Comparison of ENCODE assay signal across 20 mouse cellular contexts in the genomic region with DNA sequence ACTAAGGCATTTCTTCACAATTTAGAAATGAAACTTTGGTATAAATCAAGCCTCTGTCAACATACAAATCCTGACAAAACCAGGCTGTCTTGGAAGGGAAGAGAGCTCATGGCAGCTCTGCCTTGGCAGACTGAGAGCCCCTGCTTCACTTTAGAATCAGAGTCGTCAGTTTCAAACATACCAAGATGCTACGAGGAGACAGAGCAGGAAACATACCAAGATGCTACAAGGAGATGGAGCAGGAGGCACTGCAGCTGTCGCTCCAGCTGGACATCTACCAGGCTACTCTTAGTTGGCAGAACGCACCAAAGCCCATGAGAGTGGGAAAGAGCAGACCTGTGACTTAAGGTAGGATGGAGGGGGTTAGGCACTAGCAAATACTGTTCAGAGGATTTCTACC.
"Had no signal": no experiment of that assay in that cellular context is flagged by ENCODE, and none has a peak within 500 bp of the region (broad histone marks: within the 10 kb centered on the region; RNA-seq: fewer than 3 reads in every experiment).

No protein-coding gene starts in this region.

- DNase-seq: kidney, adult 11 months; kidney, adult 8-10 months; kidney, postnatal 10 days; kidney, postnatal 4 days; left cerebral cortex, postnatal 4 days; liver, postnatal 0 days; lung, embryonic 14.5 days; right cerebral cortex, adult 18-20 months; right cerebral cortex, postnatal 25 days had no signal

- H3K27me3 ChIP-seq: kidney, embryonic 15.5 days; limb, embryonic 12.5 days; limb, embryonic 15.5 days; midbrain, embryonic 13.5 days; neural tube, embryonic 12.5 days; neural tube, embryonic 15.5 days had no signal

- H3K4me1 ChIP-seq: limb, embryonic 12.5 days; limb, embryonic 15.5 days; midbrain, embryonic 13.5 days; neural tube, embryonic 12.5 days; neural tube, embryonic 15.5 days had no signal

- H3K36me3 ChIP-seq: kidney, embryonic 15.5 days; limb, embryonic 12.5 days; limb, embryonic 15.5 days; midbrain, embryonic 13.5 days; neural tube, embryonic 12.5 days; neural tube, embryonic 15.5 days had no signal

- H3K9me3 ChIP-seq: kidney, embryonic 15.5 days; limb, embryonic 12.5 days; limb, embryonic 15.5 days; midbrain, embryonic 13.5 days; neural tube, embryonic 12.5 days; neural tube, embryonic 15.5 days had no signal

- ATAC-seq: liver, postnatal 0 days; midbrain, embryonic 13.5 days; midbrain, embryonic 16.5 days had no signal

- H3K27ac ChIP-seq: kidney, embryonic 15.5 days; limb, embryonic 12.5 days; limb, embryonic 15.5 days; liver, embryonic 14.5 days; macrophage; midbrain, embryonic 13.5 days; neural tube, embryonic 12.5 days; neural tube, embryonic 15.5 days; stomach, postnatal 0 days had no signal

- H3K4me2 ChIP-seq: kidney, embryonic 15.5 days; limb, embryonic 12.5 days; limb, embryonic 15.5 days; liver, embryonic 11.5 days; lung, embryonic 14.5 days; midbrain, embryonic 13.5 days; neural tube, embryonic 12.5 days; neural tube, embryonic 15.5 days had no signal

- H3K4me3 ChIP-seq: kidney, embryonic 15.5 days; limb, embryonic 12.5 days; limb, embryonic 15.5 days; midbrain, embryonic 13.5 days; neural tube, embryonic 12.5 days; neural tube, embryonic 15.5 days had no signal

- H3K9ac ChIP-seq: kidney, embryonic 15.5 days; limb, embryonic 12.5 days; limb, embryonic 15.5 days; liver, embryonic 14.5 days; liver, postnatal 0 days; lung, embryonic 14.5 days; midbrain, embryonic 13.5 days; neural tube, embryonic 12.5 days; neural tube, embryonic 15.5 days had no signal
